Mouse (Mus musculus) left cerebral cortex, postnatal 4 days (tissue): ENCODE results near the gene Pip5k1c. TPM values are rescaled to one million over a fixed set of nuclear protein-coding genes. Genes with fewer than 3 reads are reported as not detected.
A peak's percentile ranks its signal among the peaks of the same experiment; 100 is the strongest.

Experiments used
- DNase-seq: peaks from one replicate; pipeline ENCODE4 v3.0.0-alpha.2; 2022
- intact Hi-C: fragments of 180-260 bp; cut with DNase I; formaldehyde crosslinking; loops from one replicate; pipeline ENCODE4 v1.15.1; 2025
- total RNA-seq, 2 experiments: library from RNA; stranded (reverse); gene quantifications; 2 replicates each; pipeline ENCODE4 v1.2.3; 2021

Gene Pip5k1c
- total RNA-seq, 2 experiments from 2014 or later = 295 to 304 TPM

- intact Hi-C loops = loop anchor here (10.0 kb wide), 1 partner anchor 148 kb away; no protein-coding TSS in a partner anchor
- no peak for DNase-seq
Observed at GRCm38 (mm10) chr10:81342686-81343505, 50.1 kb downstream of the Pip5k1c start, which contains the start of gene Gipc3. Gipc3 (minus strand) TSS chr10:81343266.

DNA sequence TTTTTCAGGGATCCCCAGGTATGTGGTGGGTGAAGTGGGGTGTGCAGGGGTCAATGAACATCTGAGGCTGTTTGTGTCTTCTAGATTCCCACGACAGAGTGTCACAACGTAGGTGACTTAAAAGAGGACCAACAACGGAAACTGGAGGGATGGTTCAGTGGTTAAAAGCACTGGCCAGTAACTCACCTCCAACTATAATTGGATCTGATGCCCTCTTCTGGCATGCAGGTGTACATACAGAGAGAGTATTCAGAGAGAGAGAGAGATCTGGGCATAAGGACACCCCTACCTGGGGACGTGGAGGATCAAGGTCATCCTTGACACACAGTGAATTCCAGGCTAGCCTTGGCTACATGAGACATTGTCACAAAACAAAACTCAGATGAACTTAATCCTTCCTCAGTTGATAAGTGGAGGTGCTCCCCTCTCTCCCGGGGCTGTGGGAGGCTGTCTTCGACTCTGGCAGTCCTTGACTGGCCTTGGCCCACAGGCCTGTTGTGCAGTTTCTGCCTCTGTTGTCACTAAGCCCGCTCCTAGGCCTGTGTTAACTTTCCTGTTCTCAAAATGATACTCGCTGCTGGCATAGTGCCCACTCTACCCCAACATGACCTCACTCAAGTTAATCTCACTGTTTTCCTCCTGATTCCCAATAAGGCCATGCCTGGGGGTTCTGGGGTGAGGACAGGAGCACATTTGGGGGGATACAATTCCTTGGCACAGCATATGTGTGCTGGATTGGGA lies 51.8 kb downstream of the Pip5k1c start:
- DNase-seq = no peak
- intact Hi-C loops = loop anchor here (10.0 kb wide), 1 partner anchor 150 kb away; no protein-coding TSS in a partner anchor

GRCm38 (mm10) chr10:81345162-81345534 lies 52.4 kb downstream of the Pip5k1c start:
- intact Hi-C loops = loop anchor here (10.0 kb wide), 1 partner anchor 150 kb away; no protein-coding TSS in a partner anchor
- no peak for DNase-seq

GRCm38 (mm10) chr10:81346453-81347067 lies 53.8 kb downstream of the Pip5k1c start:
- intact Hi-C loops = loop anchor here (10.0 kb wide), 1 partner anchor 152 kb away; no protein-coding TSS in a partner anchor

DNA sequence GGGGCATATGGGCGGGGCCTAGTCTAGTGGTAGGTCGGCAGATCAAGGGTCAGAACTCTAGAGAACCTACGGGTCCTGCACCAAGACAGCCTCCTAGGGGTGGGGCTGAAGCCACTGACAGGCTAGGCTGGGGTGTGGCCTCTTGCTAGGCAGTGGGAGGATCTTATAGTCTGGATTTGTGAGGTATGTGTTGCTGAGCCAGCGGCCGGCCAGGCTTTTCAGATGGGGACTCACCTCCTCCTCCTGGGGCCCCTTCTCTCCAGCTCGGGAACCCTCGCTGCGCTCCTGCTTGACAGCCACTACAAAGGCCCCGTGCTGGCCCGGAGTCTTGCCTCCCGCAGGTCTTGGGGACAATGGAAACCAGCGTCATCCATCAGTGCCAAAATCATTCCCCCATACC lies 56.4 kb downstream of the Pip5k1c start:
- intact Hi-C loops = loop anchor here (10.0 kb wide), 1 partner anchor 154 kb away; no protein-coding TSS in a partner anchor
- no peak for DNase-seq

More at GRCm38 (mm10) chr10:81346453-81347067, 53.8 kb downstream of the Pip5k1c start:
- DNase-seq = peak; percentile 53

DNA sequence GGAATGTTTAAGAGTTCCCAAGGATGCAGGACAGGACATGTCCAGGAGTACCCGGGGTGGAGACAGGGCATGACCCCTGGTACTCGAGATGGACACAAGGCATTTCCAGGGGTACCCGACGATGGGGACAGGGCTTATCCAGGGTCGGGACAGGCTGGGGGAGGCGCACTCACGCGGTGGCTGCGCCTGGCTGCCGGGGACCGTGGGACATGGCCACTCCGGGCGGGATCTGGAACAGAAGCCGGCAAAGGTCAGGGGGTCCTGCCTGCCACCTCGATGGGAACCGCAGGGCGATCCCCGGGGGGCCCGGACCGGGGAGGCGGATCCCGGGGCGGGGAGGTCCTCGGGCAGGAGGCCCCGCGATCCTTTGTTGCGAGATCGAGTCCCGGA lies 57.2 kb downstream of the Pip5k1c start:
- intact Hi-C loops = loop anchor here (5.0 to 10.0 kb wide), 2 partner anchors 63 to 155 kb away; no protein-coding TSS in a partner anchor
- DNase-seq = no peak

- intact Hi-C loops = loop anchor here (5.0 kb wide), 1 partner anchor 63 kb away; no protein-coding TSS in a partner anchor
- DNase-seq = peak; percentile 100
Observed at GRCm38 (mm10) chr10:81350351-81351063, 57.7 kb downstream of the Pip5k1c start, which contains the start of gene Hmg20b. Hmg20b (minus strand) TSS chr10:81350480.

DNA sequence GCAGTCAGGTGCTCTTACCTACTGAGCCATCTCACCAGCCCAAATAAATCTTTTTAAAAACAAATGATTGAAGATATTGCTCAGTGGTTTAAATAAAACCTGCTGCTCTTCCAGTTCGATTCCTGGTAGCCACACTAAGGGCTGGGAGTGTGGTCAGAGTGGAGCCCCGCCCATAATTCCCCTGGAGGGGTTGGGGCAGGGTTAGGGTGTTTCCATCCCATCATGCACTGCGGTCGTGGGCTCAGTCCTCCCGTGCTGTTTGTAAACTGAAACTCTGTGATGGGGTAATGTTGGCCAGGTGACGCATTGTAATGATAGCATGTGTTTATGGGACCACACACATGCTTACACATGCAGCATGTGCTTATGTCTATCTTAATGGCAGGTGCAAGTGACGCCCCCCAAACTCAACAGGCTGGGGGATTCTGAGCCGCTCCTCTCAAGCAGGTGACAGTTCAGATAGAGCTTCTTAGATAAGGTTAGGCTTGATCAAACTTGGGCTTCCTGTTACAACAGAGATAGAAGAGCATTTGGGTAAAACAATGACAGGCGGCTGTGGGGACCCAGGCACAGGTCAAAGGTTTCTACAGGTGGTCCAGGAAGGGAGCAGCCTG lies 59.0 kb downstream of the Pip5k1c start:
- DNase-seq = no peak
- intact Hi-C loops = loop anchor here (5.0 kb wide), 1 partner anchor 64 kb away; no protein-coding TSS in a partner anchor

DNA sequence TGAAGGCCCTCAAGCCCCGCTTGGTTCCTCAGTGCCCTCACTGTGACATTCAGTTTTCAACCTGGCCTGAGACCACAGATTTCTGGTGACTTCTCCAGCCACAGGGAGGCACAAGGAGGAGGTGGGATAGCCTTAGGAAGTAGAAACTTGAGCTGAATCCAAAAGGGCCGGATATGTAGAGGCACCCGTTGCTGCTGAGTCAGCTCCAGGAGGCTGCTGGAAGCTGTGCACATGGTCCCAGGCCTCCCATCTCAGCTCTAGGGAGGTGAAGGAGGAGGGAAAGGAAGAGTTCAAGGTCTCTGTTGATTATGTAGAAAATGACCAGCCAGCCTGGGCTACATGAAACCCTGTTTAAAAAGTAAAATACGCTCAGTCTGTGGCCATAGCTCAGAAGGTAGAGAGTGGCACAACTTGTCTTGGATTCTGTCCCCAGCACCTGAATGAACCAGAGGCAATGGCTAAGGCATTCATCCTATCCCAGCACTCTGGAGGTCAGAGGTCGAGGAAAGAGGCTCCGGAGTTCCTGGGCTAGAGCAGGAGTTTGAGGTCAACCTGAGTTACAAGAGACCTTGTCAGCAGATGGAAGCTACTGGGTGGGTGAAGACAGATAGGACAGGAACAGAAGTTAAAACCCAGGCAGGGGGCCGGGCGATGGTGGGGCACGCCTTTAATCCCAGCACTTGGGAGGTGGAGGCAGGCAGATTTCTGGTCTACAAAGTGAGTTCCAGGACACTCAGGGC lies 62.1 kb downstream of the Pip5k1c start:
- no peak for DNase-seq
- intact Hi-C loops = loop anchor here (5.0 kb wide), 1 partner anchor 68 kb away; no protein-coding TSS in a partner anchor

GRCm38 (mm10) chr10:81355533-81355932 lies 62.8 kb downstream of the Pip5k1c start:
- no peak for DNase-seq
- intact Hi-C loops = no loop called here

DNA sequence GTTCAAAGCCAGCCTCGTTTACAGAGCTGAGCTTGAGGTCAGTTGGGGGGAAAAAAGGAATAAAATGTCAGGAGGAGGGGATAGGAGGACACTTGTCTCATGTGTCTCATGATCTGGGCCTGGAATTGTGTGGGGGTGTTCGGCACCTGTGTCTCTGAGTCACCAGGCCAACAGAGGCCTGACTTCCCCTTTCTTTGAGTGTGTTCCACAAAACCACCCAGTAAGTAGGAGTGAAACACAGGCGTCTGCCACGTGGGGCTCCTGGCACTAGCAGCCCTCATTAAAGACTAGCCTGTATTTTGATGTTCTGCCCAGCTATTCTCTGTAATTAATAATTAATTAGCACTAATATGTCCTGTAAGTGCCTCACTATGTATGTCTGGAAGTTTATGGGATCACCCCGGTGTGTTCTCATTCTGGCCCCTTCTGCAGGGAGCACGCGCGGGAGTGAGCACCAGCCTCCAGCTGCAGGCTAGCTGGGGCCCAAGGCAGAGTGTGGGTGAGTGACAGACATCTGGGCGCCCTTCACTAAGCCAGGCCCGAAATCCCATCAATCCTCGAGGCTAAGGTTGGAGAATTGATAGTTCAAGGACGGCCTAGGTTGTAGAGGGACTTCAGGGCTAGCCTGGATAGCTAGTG lies 63.7 kb downstream of the Pip5k1c start:
- DNase-seq = no peak
- intact Hi-C loops = no loop called here

DNA sequence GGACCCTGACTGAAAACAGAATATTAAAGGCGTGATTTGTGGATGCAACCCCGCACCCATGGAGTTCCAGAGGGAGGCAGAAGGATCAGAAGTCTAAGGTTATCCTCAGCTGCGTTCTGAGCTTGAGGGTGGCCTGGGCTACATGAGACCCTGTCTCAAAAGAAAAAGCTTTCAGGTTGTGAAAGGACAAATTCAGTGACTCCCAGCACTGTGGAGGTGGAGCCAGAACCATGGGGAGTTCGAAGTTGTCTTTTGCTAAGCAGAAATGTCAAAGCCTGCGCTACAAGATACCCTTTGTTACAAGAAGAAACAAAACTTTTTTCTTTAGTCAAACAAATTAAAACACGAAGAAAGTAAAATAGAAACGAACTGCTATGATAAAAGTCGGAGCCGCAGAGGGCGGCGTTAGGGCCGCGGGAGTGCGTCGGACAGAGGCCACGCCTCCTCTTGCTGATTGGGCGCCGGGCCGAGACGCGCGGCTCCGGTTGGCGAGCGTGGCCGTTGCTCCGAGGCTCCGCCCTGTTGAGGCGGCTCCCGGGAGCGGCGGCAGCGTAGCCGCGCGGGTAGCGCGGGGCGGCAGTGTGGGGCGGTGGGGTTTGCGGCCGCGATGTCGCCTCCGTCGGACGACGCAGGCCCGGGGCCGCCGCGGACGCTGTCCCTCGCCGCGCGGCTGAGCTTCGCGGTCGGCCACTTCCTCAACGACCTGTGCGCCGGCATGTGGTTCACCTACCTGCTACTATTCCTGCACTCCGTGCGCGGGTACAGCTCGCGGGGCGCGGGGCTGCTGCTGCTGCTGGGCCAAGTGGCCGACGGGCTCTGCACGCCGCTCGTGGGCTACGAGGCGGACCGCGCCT lies 64.5 kb downstream of the Pip5k1c start, which contains the start of gene Mfsd12:
Gene Mfsd12 (plus strand): TSS at position 501 of the 854 bp plus-strand sequence.
- DNase-seq = peak; percentile 94
- intact Hi-C loops = no loop called here

DNA sequence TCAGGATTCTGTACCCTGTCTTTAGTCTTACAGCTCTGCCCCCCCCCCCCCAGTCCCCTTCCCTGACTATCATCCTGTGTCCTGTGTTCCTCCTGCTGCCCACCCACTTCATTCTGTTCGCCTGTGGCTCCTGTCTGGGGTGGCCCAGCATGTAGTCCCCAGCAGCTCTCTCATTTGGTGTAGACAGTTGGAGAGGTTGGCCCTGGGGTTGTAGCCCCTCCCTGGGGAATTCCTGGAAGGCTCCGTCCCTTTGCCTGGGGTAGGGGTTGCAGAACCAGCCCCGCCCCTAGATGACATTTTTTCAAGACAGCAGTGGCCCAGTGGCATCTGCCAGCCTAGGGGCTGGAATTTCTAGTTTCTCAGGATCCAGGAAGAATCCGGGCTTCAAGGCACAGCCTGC lies 65.4 kb downstream of the Pip5k1c start:
- no peak for DNase-seq
- intact Hi-C loops = no loop called here

GRCm38 (mm10) chr10:81358841-81359240 lies 66.1 kb downstream of the Pip5k1c start:
- intact Hi-C loops = no loop called here
- no peak for DNase-seq

- DNase-seq = no peak
- intact Hi-C loops = no loop called here
Observed at GRCm38 (mm10) chr10:81360721-81361120, 68.0 kb downstream of the Pip5k1c start.

DNA sequence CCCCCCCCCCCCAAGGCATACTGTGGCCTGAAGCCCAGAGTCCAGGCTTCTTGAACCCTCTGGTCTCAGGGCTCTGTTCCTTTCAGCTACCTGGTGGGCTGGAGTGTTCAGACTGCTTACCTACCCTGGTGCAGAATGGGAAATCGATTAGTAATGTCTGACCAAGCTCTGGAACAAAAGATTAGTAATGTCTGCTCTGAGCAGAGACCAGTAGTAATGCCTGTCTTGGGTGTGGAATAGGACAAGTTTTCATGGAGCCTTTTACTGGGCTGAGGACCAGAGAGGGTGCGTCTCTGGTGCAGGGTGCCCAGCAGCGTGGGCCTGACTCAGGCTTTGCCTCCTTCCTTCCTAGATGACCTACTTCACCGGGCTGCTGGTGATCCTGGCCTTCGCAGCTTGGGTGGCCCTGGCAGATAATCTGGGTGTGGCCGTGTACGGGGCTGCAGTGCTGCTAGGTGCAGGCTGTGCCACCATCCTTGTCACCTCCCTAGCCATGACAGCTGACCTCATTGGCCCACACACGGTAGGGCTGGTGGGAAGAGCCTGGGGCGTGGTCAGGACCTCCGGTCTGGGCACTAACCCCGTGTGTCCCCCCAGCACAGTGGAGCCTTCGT lies 69.7 kb downstream of the Pip5k1c start:
- DNase-seq = no peak
- intact Hi-C loops = no loop called here
